Mouse (Mus musculus) bone marrow macrophage, adult 2 months (primary cell): ENCODE measurements around the gene Pde4a. TPM values are rescaled to one million over a fixed set of nuclear protein-coding genes. Genes with fewer than 3 reads are reported as not detected.

Source experiments
- H3K27ac ChIP-seq: 2 replicates; pipeline ENCODE4 v1.5.1; 2012; ENCODE audit warnings: low read depth, low read length; ENCODE audit not compliant: insufficient read depth
- H3K4me1 ChIP-seq: 2 replicates; pipeline ENCODE4 v1.6.1; 2012; ENCODE audit warnings: low read length; ENCODE audit not compliant: control insufficient read depth, insufficient read depth
- H3K4me3 ChIP-seq: 2 replicates; pipeline ENCODE4 v1.5.1; 2012; ENCODE audit warnings: mild to moderate bottlenecking, low read length, moderate library complexity; ENCODE audit not compliant: insufficient read depth
- CTCF ChIP-seq: IDR thresholded peaks from 2 replicates; pipeline ENCODE4 v1.5.1; 2012; ENCODE audit warnings: low read depth, mild to moderate bottlenecking, low read length, moderate library complexity
- POLR2A ChIP-seq: IDR thresholded peaks from 2 replicates; pipeline ENCODE4 v1.6.1; 2012; ENCODE audit warnings: mild to moderate bottlenecking, low read depth, low read length, borderline replicate concordance
- polyA plus RNA-seq: library from polyadenylated mRNA; stranded (reverse); fragments of >200 nt; gene quantifications from 2 replicates; pipeline ENCODE4 v1.2.4, GENCODE M21; 2012; ENCODE audit not compliant: missing spikeins, insufficient read depth, insufficient read length

Gene Pde4a
- polyA plus RNA-seq: 13.2 and 14.2 TPM in 2 replicates

DNA sequence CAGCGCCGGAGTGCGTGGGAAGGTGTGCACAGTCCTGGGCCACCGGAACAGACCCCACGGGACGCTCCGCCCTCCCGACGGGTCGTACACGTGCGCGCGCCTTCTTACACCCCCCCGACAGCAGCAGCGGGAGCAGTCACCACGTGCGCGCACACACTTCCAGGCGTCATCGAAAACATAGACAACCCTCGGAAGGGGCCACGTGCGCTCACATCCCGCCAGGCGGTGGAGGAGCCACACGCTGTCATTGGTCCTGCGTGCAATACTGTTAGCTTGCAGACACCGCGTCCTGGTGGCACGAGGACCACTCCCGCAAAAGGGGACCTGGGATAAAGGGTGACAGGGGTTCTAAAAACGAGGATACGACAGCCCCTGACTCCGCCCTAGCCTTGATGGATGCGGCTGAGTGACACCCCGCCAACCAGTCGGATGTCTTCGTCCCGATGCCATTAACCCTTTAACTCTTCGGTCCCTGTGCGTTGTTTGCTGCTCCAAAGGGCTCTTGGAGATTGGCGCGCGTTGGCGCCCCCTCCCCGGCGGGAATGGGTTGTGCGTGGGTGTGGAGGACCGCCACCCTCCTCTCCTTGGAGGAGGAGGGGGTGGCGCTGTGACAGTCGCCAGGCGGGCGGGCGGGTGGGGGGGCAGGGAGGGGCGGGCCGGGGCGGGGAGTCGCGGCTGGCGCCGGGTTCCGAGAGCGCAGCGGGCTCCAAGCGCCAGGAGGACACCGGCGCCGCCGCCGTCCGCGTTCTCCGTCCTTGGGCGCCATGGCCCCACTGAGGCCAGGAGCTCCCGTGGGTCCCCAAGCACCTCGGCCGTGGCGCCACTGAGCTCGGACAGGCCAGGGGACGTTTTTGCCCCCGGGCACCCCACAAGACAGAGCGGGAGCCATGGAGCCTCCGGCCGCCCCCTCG is at the start of gene Pde4a:
TSS of gene Pde4a (plus strand) at position 674 of the 911 bp plus-strand sequence.
- TF ChIP-seq POLR2A: no peak
- TF ChIP-seq CTCF: no peak
- peak within 1 kb of the TSS; percentile 83 for H3K4me3 ChIP-seq
- H3K4me1 ChIP-seq: peaks cover 28% of the 10 kb centered on the region
- peak within 1 kb of the TSS; percentile 99 for H3K27ac ChIP-seq

DNA sequence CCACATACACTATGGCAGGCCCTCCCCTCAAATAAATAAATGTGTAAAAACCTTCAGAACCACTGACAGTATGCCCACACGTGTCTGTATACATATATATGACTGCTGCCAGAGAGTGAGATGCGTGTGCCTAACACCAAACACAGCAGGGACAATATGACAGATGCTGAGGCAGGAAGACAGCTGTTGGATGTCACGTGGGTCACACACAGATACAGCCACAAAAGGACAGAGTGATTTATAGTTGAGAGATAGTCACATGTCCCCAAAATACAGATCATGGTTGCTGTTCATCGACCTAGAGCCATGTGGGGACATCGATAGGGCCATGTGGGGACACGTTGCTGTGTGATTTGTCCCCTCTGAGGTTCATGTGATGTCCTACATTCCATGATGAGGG is 48.4 kb upstream of the Pde4a start:
- Histone ChIP-seq H3K27ac (no peak overlapping the region), H3K4me3 (no peak overlapping the region), H3K4me1 (no peaks in the 10 kb centered on the region)
- TF ChIP-seq CTCF (no peak), POLR2A (no peak)

DNA sequence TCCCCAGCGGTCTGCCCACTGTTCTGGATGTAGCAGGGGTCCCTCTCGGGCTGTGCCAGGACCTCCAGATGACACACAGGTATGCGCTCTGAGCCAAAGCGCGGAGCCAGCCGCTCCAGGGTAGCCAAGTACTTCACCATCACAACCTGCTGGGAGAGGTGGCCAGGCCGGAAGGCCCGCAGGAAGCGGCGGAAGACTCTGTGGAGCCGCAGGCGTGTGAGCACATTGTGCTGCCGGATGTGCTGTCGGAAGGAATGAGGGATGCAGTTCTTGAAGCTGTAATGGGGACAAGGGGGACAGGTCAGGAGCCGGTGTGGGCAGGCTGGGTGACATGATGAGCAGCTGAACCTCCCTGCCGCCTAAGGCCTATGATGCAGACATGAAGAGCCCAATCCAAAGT is 44.0 kb upstream of the Pde4a start:
- Histone ChIP-seq H3K27ac (no peak overlapping the region), H3K4me3 (no peak overlapping the region), H3K4me1 (peaks cover 20% of the 10 kb centered on the region)
- TF ChIP-seq POLR2A: no peak
- no peak for TF ChIP-seq CTCF

DNA sequence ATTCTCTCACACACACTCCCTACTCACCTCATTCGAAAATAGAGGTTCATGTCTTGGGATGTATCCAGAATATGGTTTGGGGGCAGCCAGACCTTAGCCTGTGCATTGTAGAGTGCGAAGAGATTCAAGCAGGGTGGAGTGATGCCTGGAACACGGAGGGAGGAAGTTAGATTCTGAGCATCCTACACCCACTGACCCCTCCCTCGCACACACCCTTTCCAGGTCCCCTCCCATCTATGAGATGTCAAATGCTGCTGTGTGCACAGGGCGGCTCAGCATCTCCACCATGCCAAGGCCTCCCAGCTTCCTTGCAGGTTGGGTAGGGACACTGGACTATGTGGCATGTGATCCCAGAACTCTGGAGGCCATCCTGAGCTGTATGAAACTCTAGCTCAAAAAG is 40.7 kb upstream of the Pde4a start:
- no peak overlapping the region for H3K4me3 ChIP-seq
- H3K27ac ChIP-seq: peak overlapping the region; percentile 78
- peaks cover 32% of the 10 kb centered on the region for H3K4me1 ChIP-seq
- TF ChIP-seq CTCF (no peak), POLR2A (no peak)

DNA sequence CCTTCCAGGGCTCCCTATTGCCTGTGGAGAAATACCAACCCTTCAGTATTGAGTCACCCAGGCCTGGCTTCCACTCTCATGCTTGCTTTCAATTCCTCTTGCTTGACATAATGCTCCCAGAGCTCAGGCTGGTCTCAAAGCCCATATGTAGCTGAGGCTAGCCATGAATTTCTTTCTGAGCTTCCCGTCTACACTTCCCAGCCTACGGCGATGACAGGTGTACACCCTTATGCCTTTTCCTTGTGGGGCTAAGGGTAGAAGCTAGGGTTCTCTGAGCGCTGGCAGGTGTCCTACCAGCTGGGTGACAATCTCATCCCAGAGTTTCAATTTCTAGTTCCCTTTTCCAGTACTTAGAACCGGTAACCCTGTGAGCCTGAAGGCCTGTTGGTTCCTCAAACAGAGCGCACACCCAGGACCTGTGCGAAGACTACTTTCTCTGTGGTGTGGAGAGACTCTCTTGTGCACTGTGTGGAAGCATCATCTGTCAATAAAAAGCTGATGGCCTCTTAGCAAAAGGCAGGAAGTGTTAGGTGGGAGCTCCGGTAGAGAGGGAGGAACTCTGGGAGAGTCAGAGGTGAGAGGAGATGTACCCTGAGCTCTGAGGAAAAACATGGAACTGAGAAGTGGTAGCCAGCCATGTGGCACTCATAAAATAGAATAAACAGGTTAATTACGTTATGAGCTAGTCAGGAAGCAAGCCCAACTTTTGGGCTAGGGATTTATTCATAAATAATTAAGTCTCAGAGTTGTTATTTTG is 39.8 kb upstream of the Pde4a start:
- Histone ChIP-seq H3K4me3 (0 out of 2 replicates have a peak overlapping the region, but pooled peaks have one; percentile 7), H3K27ac (peak overlapping the region; percentile 78), H3K4me1 (peaks cover 35% of the 10 kb centered on the region)
- TF ChIP-seq CTCF (no peak), POLR2A (no peak)

DNA sequence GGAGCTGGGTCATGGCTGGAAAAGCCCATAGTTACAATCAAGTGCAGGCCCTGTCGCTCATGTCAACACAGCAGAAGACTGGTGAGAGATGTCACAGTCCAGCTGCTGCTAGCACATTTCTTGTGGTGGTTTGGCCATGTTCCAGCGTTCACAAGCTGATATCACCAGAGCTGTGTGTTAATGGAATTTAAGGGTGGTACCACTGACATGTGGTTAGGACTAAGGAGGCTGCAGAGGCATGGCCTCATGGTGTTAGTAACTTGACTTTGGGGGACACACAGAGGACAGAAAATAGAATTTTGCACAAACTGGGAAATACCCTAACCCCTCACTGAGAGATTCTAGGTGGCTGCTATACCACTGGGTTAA is 39.3 kb upstream of the Pde4a start:
- H3K4me3 ChIP-seq: no peak overlapping the region
- no peak for TF ChIP-seq CTCF
- TF ChIP-seq POLR2A: no peak
- H3K4me1 ChIP-seq: peaks cover 35% of the 10 kb centered on the region
- H3K27ac ChIP-seq: peak overlapping the region; percentile 78

DNA sequence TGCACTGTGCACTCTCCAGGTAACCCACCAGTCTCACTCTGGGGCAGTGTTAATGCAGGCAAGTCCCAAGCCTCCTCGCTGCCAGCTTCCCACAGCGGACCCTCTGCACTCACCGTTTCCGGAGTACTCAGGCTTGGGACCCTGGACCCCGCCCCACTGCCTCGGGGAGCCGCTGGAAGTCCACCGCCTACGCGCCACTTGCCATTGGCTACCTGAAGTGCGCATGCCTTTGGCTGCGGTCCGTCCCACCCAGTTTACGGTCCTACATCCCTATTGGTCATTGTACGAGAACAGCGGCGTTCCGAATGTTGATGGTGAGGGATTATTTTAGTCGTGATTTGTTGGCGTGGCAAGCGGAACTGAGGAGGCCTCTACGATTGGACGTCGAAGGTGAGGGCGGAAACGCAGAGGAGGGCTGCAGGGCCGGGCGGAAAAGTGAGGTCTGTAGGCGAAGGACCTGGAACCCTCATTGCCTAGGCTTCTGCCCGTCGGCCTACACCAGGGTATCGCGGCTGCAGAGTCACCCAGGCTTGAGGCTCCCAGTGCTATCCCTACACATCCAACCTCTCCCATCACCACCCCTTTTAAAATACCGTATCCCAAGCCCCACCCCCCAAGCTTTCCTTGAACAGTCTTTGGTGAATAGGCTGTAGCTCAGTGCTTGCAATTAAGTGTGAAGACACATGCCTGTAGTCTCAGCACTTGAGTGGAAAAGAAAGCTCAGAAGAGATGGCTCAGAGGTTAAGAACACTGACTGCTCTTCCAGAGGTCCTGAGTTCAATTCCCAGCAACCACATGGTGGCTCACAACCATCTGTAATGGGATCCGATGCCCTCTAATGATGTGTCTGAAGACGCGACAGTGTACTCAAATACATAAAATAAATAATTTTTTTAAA is 34.2 kb upstream of the Pde4a start, which contains the start of gene Tyk2:
TSS of gene Tyk2 (minus strand) at position 185 of the 898 bp plus-strand sequence.
- Histone ChIP-seq H3K27ac (peak within 1 kb of the TSS; percentile 42), H3K4me1 (peaks cover 45% of the 10 kb centered on the region), H3K4me3 (peak within 1 kb of the TSS; percentile 93)
- TF ChIP-seq POLR2A: no peak
- no peak for TF ChIP-seq CTCF

DNA sequence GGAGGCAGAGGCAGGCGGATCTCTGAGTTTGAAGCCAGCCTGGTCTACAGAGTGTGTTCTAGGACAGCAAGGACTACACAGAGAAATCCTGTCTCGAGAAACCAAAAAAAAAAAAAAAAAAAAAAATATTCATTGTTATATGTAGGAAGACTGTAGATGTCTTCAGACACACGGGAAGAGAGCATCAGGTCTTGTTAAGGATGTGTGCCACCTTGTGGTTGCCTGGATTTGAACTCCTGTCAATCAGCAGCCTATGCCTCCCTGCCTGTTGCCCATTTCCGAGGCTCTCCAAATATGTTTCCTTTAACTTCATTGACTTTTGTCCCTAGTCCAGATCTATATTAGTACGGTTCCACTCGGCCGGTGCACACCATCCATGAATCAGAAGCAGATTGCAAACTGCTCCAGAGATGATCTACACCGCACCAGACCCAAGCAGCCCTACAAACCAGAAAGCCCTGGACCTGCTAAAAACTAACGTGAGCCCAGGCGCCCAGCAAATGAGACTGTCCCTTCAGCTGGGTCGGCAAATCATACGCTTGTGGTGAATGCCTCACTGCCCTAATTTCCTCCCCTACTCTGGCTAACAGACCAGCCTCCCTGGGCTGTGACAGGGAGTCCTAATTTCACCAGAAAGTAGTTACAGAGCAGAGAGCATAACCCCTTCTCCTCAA is 33.3 kb upstream of the Pde4a start:
- H3K27ac ChIP-seq: no peak overlapping the region
- no peak for TF ChIP-seq CTCF
- TF ChIP-seq POLR2A: no peak
- H3K4me3 ChIP-seq: no peak overlapping the region
- peaks cover 41% of the 10 kb centered on the region for H3K4me1 ChIP-seq

DNA sequence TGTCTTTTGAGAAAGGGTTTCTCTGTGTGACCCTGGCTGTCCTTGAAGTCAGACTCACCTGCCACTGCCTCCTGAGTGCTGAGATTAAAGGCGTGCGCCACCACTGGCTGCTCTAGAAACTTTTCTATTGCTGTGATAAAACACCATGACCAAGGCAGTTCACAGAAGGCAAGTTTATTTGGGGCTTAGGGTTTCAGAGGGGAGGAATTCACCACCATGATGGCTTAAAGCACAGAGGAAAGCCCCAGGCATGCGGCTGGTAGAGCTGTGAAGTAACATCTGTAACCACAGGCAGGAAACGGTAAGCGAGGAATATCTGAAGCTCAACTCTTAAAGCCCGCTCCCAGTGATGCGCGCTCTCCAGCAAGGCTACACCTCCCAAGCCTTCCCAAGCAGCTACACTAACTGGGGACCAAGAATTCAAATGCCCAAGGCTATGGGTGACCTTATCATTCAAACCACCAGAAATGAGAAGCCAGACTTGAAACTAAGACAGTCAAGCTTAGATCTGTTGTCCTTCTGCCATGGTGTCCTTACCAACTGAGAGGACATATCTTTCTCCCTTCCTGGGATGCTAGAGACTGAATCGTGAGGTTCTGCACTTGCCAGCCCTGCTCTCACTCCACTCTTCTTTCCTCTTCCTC is 32.3 kb upstream of the Pde4a start:
- no peak overlapping the region for H3K4me3 ChIP-seq
- peaks cover 41% of the 10 kb centered on the region for H3K4me1 ChIP-seq
- H3K27ac ChIP-seq: no peak overlapping the region
- TF ChIP-seq CTCF: no peak
- no peak for TF ChIP-seq POLR2A
